8 mouse cellular contexts compared by ENCODE assay signal in genomic region chr10:87024884-87025283, GRCm38 (mm10). TPM values are rescaled to one million over a fixed set of nuclear protein-coding genes. Genes with fewer than 3 reads are reported as not detected.
DNase-seq lines count a peak whose midpoint lies in the region; ATAC-seq lines count a peak whose summit lies in the region.

No protein-coding gene starts in this region.

- H3K36me3 ChIP-seq in hindbrain, embryonic 14.5 days (replicated peaks; ENCODE audit: control insufficient read depth, insufficient read depth), result no peaks in the 10 kb centered on the region

- ATAC-seq in hindbrain, embryonic 14.5 days (ENCODE audit: low FRiP score), result peak; percentile 92

- H3K27me3 ChIP-seq in hindbrain, embryonic 14.5 days (ENCODE audit: control insufficient read depth, insufficient read depth, low read length), result no peaks in the 10 kb centered on the region

- DNase-seq in Muller cell, postnatal 12 days (ENCODE audit: inconsistent ontology term), result peak; percentile 77
- peak; percentile 67 for DNase-seq in cerebellum, adult 9-10 months
- peak; percentile 61 to 80 for DNase-seq in frontal cortex, postnatal 10 days (ENCODE audit: low spot score in 2 of 2)
- peak; percentile 97 for DNase-seq in hindbrain, embryonic 14.5 days (ENCODE audit: low spot score)
- DNase-seq in layer of hippocampus, postnatal 14 days (ENCODE audit: low spot score in 2 of 2), result peak; percentile 78 to 90
- peak; percentile 84 for DNase-seq in lung, postnatal 36 days
- peak; percentile 86 for DNase-seq in retina, postnatal 7 days (ENCODE audit: low read depth, low spot score)
- peak; percentile 90 for DNase-seq in thymus, postnatal 4 days

- 3% methylated on average over 9 of the region's 10 CpGs for WGBS in hindbrain, embryonic 14.5 days

- no peaks in the 10 kb centered on the region for H3K9me3 ChIP-seq in hindbrain, embryonic 14.5 days (ENCODE audit: control insufficient read depth, low read length)

- H3K4me3 ChIP-seq in hindbrain, embryonic 14.5 days (replicated peaks; ENCODE audit: low read length), result no peak overlapping the region

- no peak overlapping the region for H3K27ac ChIP-seq in hindbrain, embryonic 14.5 days

- no peak overlapping the region for H3K9ac ChIP-seq in hindbrain, embryonic 14.5 days

- no peak overlapping the region for H3K4me2 ChIP-seq in hindbrain, embryonic 14.5 days (replicated peaks)

- no peaks in the 10 kb centered on the region for H3K4me1 ChIP-seq in hindbrain, embryonic 14.5 days (replicated peaks; ENCODE audit: control insufficient read depth, insufficient read depth, low read length)

RNA-seq across cellular contexts. Expression of gene Stab2, which starts 17.1 kb away (rescaled TPM):
- polyA plus RNA-seq in hindbrain, embryonic 14.5 days (2014; fragmentation: Nextera tagmentation; extraction: Ambion mirVana), result 0.17 TPM in 1 of 2 replicates, not detected in the other
- under 1 TPM; 0.18 to 0.38 TPM for total RNA-seq in layer of hippocampus, postnatal 14 days (2021)

RNA-seq across cellular contexts. Expression of gene 1700113H08Rik, which starts 33.0 kb away (rescaled TPM):
- polyA plus RNA-seq in hindbrain, embryonic 14.5 days (2014; fragmentation: Nextera tagmentation; extraction: Ambion mirVana), result 0.37 TPM in 1 of 2 replicates, not detected in the other
- not detected for total RNA-seq in layer of hippocampus, postnatal 14 days (2021)
